Mouse (Mus musculus) right cerebral cortex, postnatal 25 days (tissue): ENCODE results near the gene 1810043G02Rik.
"Not testable (repeated sequence)": the region's sequence is repeated elsewhere in the genome, so short reads cannot be mapped to it uniquely, and the experiment has no call there.

ENCODE experiments used
- DNase-seq: peaks from one replicate; pipeline ENCODE4 v3.0.0; 2022

Gene 1810043G02Rik

GRCm38 (mm10) chr10:77978351-77979350 lies at the start of gene 1810043G02Rik:
TSS of gene 1810043G02Rik (plus strand) at chr10:77978524.
- DNase-seq: peak; percentile 100

GRCm38 (mm10) chr10:77939685-77940084 lies 38.6 kb upstream of the 1810043G02Rik start:
- DNase-seq: no peak

GRCm38 (mm10) chr10:77950468-77950867 lies 27.9 kb upstream of the 1810043G02Rik start:
- not testable (repeated sequence) for DNase-seq

- DNase-seq: no peak
These were observed 15.6 kb upstream of the 1810043G02Rik start for GRCm38 (mm10) chr10:77962725-77963124.

- DNase-seq: no peak
These were observed 14.4 kb upstream of the 1810043G02Rik start for GRCm38 (mm10) chr10:77963971-77964370.

- peak; percentile 79 for DNase-seq
These were observed 8.9 kb upstream of the 1810043G02Rik start for GRCm38 (mm10) chr10:77969274-77969972.

GRCm38 (mm10) chr10:77969973-77970325 lies 8.4 kb upstream of the 1810043G02Rik start:
- DNase-seq: no peak

- DNase-seq: no peak
These were observed 7.8 kb upstream of the 1810043G02Rik start, which contains the start of gene Trpm2 for GRCm38 (mm10) chr10:77970481-77970880. TSS of gene Trpm2 (minus strand) at chr10:77970563.

GRCm38 (mm10) chr10:77971191-77971590 lies 7.1 kb upstream of the 1810043G02Rik start:
- DNase-seq: no peak

- DNase-seq: no peak
These were observed 6.4 kb upstream of the 1810043G02Rik start for GRCm38 (mm10) chr10:77971709-77972553.

- no peak for DNase-seq
These were observed 4.0 kb upstream of the 1810043G02Rik start for GRCm38 (mm10) chr10:77974323-77974722.

- DNase-seq: no peak
These were observed 3.5 kb upstream of the 1810043G02Rik start for GRCm38 (mm10) chr10:77974811-77975210.

- no peak for DNase-seq
These were observed 2.7 kb upstream of the 1810043G02Rik start for GRCm38 (mm10) chr10:77975653-77976052.

GRCm38 (mm10) chr10:77976458-77977150 lies 1.7 kb upstream of the 1810043G02Rik start:
- DNase-seq: no peak

- peak; percentile 69 for DNase-seq
These were observed 6.3 kb downstream of the 1810043G02Rik start for GRCm38 (mm10) chr10:77984660-77985059.

- DNase-seq: no peak
These were observed 7.5 kb downstream of the 1810043G02Rik start for GRCm38 (mm10) chr10:77985775-77986174.

- DNase-seq: no peak
These were observed 17.3 kb downstream of the 1810043G02Rik start for GRCm38 (mm10) chr10:77995639-77996038.

GRCm38 (mm10) chr10:78000200-78000599 lies 21.9 kb downstream of the 1810043G02Rik start:
- no peak for DNase-seq

- peak; percentile 88 for DNase-seq
These were observed 23.5 kb downstream of the 1810043G02Rik start for GRCm38 (mm10) chr10:78001796-78002195.

GRCm38 (mm10) chr10:78002316-78002715 lies 24.0 kb downstream of the 1810043G02Rik start:
- DNase-seq: no peak

GRCm38 (mm10) chr10:78004479-78005100 lies 26.3 kb downstream of the 1810043G02Rik start:
- peak; percentile 65 for DNase-seq
